Mouse (Mus musculus): ENCODE data around the gene Cdhr3.

DNA sequence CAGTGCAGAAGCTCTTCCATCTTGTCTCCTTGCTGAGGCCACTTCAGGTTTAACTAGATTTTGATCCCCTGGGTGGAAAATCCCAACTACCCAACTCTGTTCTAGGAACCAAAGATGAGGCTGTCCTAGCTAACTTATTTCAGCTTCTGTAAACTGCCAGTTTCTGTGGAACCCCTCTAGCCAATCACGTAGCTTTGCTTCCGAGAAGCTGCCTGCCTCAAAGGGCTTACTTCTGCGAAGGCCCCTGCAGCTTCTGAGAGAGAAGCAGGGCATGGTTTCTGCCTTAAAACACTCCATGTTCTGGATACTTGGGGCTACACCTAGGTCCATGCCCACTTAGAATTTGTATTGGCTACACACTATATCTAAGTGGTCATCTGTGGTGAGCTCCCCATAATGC is 36.1 kb downstream of the Cdhr3 start:
- TF ChIP-seq POLR2A (IDR thresholded peaks at IDR 0.05; ENCODE audit: borderline replicate concordance, low read depth, low read length), result no peak
- TF ChIP-seq CTCF (IDR thresholded peaks at IDR 0.05; ENCODE audit: low read depth, low read length), result no peak
